Mouse (Mus musculus): ENCODE results near the gene Aqp11.

DNA sequence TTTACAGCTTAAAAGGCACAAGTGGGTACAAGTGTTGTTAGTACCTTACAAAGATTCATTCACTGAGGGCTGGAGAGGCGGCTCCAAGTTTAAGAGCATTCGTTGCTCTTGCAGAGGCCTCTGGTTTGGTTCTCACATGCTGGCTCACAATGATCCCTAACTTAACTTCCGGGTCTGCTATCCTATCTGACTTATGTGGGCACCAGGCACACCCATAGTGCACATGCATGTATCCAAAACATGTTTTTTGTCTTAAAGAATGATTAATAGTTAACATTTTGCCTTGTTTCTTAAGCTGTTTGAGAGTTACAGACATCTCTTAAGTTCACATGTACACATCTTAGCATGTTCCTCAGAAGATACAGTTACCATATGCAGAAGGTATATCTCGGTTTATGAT lies 37.9 kb downstream of the Aqp11 start:
- no peak for TF ChIP-seq CTCF (IDR thresholded peaks at IDR 0.05; ENCODE audit: insufficient read depth, low read length)
- TF ChIP-seq POLR2A (IDR thresholded peaks at IDR 0.05; ENCODE audit: borderline replicate concordance, extremely low read depth, low read depth, low read length): no peak

All from lung, adult 2 months (tissue).